Mouse (Mus musculus) embryonic facial prominence, embryonic 15.5 days (tissue): ENCODE data around the gene Cxcl10. TPM values are rescaled to one million over a fixed set of nuclear protein-coding genes. Genes with fewer than 3 reads are reported as not detected.

Experiments
- ATAC-seq: fragments of 200-750 bp; cut with Nextera tagmentation; 2 replicates; pipeline ENCODE4 v1.8.0; 2017; ENCODE audit warnings: low read depth, moderate TSS enrichment; ENCODE audit not compliant: insufficient number of reproducible peaks, low FRiP score, low TSS enrichment
- H3K27ac ChIP-seq: fragments of 300-500 bp; sonication (generic); replicated peaks from 2 replicates; pipeline ENCODE4 v1.5.1; 2015; ENCODE audit warnings: mild to moderate bottlenecking, inconsistent platforms
- H3K27me3 ChIP-seq: fragments of 300-500 bp; sonication (generic); 2 replicates; pipeline ENCODE4 v1.6.1; 2015; ENCODE audit warnings: inconsistent platforms
- H3K36me3 ChIP-seq: fragments of 300-500 bp; sonication (generic); 2 replicates; pipeline ENCODE4 v1.6.1; 2015; ENCODE audit warnings: mild to moderate bottlenecking, inconsistent platforms
- H3K4me1 ChIP-seq: fragments of 300-500 bp; sonication (generic); 2 replicates; pipeline ENCODE4 v1.6.1; 2015; ENCODE audit warnings: inconsistent platforms
- H3K4me2 ChIP-seq: fragments of 300-500 bp; sonication (generic); replicated peaks from 2 replicates; pipeline ENCODE4 v1.6.1; 2015; ENCODE audit warnings: mild to moderate bottlenecking, inconsistent platforms
- H3K4me3 ChIP-seq: fragments of 300-500 bp; sonication (generic); replicated peaks from 2 replicates; pipeline ENCODE4 v1.5.1; 2015; ENCODE audit warnings: mild to moderate bottlenecking, inconsistent platforms
- H3K9ac ChIP-seq: fragments of 300-500 bp; sonication (generic); 2 replicates; pipeline ENCODE4 v1.6.1; 2015; ENCODE audit warnings: inconsistent platforms
- H3K9me3 ChIP-seq: fragments of 300-500 bp; sonication (generic); replicated peaks from 2 replicates; pipeline ENCODE4 v1.6.1; 2016; ENCODE audit warnings: inconsistent platforms
- WGBS: fragments of 180-500 bp; shearing (Covaris S2); methylation state at CpG from one replicate; pipeline ENCODE4 v1.1.7; 2015; 5-methylcytosine and 5-hydroxymethylcytosine counted together
- polyA plus RNA-seq: library from polyadenylated mRNA; unstranded; fragments of >200 nt; fragmentation: Nextera tagmentation; extraction: Ambion mirVana; gene quantifications from 2 replicates; pipeline ENCODE4 v1.2.1, GENCODE M21; 2015

The Cxcl10 gene
- polyA plus RNA-seq, 1 experiment from 2014 or later: 0.81 TPM

- Histone ChIP-seq H3K9ac (no peak overlapping the region), H3K4me2 (no peak overlapping the region), H3K4me3 (no peak overlapping the region), H3K27me3 (no peaks in the 10 kb centered on the region), H3K9me3 (no peaks in the 10 kb centered on the region), H3K27ac (no peak overlapping the region), H3K4me1 (peaks cover 7% of the 10 kb centered on the region; the same call in 1 of the 2 replicates), H3K36me3 (no peaks in the 10 kb centered on the region)
- ATAC-seq: no peak
- 45% methylated on average over 7 of the region's 7 CpGs for WGBS
These were observed 35.1 kb upstream of the Cxcl10 start for GRCm38 (mm10) chr5:92383747-92384146.

GRCm38 (mm10) chr5:92382349-92382679 is 33.6 kb upstream of the Cxcl10 start:
- WGBS: 56% methylated on average over 9 of the region's 9 CpGs
- Histone ChIP-seq H3K9ac (no peak overlapping the region), H3K27ac (no peak overlapping the region), H3K27me3 (no peaks in the 10 kb centered on the region), H3K36me3 (no peaks in the 10 kb centered on the region), H3K4me2 (no peak overlapping the region), H3K9me3 (no peaks in the 10 kb centered on the region), H3K4me1 (peaks cover 4% of the 10 kb centered on the region; the same call in 1 of the 2 replicates), H3K4me3 (no peak overlapping the region)
- no peak for ATAC-seq

GRCm38 (mm10) chr5:92381550-92382348 is 33.1 kb upstream of the Cxcl10 start:
- 0 out of 2 replicates have a peak, but pooled peaks have one; percentile 54 for ATAC-seq
- 36% methylated on average over 12 of the region's 12 CpGs for WGBS

GRCm38 (mm10) chr5:92376795-92377405 is 28.2 kb upstream of the Cxcl10 start:
- Histone ChIP-seq H3K27ac (no peak overlapping the region), H3K36me3 (no peaks in the 10 kb centered on the region), H3K4me3 (no peak overlapping the region), H3K9ac (no peak overlapping the region), H3K4me1 (peaks cover 3% of the 10 kb centered on the region; the same call in 1 of the 2 replicates), H3K4me2 (no peak overlapping the region), H3K27me3 (no peaks in the 10 kb centered on the region), H3K9me3 (no peaks in the 10 kb centered on the region)
- WGBS: 21% methylated on average over 13 of the region's 13 CpGs
- no peak for ATAC-seq

More at GRCm38 (mm10) chr5:92381550-92382348, 33.1 kb upstream of the Cxcl10 start:
- Histone ChIP-seq H3K4me1 (peaks cover 3% of the 10 kb centered on the region; the same call in 1 of the 2 replicates), H3K9me3 (no peaks in the 10 kb centered on the region), H3K27me3 (no peaks in the 10 kb centered on the region), H3K9ac (no peak overlapping the region), H3K4me2 (no peak overlapping the region), H3K36me3 (no peaks in the 10 kb centered on the region), H3K27ac (no peak overlapping the region), H3K4me3 (no peak overlapping the region)

GRCm38 (mm10) chr5:92375368-92375767 is 26.7 kb upstream of the Cxcl10 start:
- no peak overlapping the region for H3K27ac ChIP-seq
- no peak overlapping the region for H3K9ac ChIP-seq
- H3K4me3 ChIP-seq: no peak overlapping the region
- H3K9me3 ChIP-seq: no peaks in the 10 kb centered on the region
- WGBS: 76% methylated on average over 17 of the region's 17 CpGs
- no peak overlapping the region for H3K4me2 ChIP-seq
- ATAC-seq: no peak
- no peaks in the 10 kb centered on the region for H3K27me3 ChIP-seq
- H3K36me3 ChIP-seq: no peaks in the 10 kb centered on the region
- H3K4me1 ChIP-seq: no peaks in the 10 kb centered on the region

- no peak overlapping the region for H3K4me2 ChIP-seq
- no peaks in the 10 kb centered on the region for H3K36me3 ChIP-seq
- no peaks in the 10 kb centered on the region for H3K27me3 ChIP-seq
- H3K27ac ChIP-seq: no peak overlapping the region
- WGBS: 70% methylated on average over 6 of the region's 6 CpGs
- H3K9me3 ChIP-seq: no peaks in the 10 kb centered on the region
- H3K4me3 ChIP-seq: no peak overlapping the region
- no peaks in the 10 kb centered on the region for H3K4me1 ChIP-seq
- no peak for ATAC-seq
- H3K9ac ChIP-seq: no peak overlapping the region
These were observed 26.0 kb upstream of the Cxcl10 start for GRCm38 (mm10) chr5:92374721-92375142.

- H3K36me3 ChIP-seq: no peaks in the 10 kb centered on the region
- ATAC-seq: no peak
- no peaks in the 10 kb centered on the region for H3K9me3 ChIP-seq
- H3K4me1 ChIP-seq: peaks cover 4% of the 10 kb centered on the region; the same call in 1 of the 2 replicates
- no peak overlapping the region for H3K27ac ChIP-seq
- H3K9ac ChIP-seq: no peak overlapping the region
- no peak overlapping the region for H3K4me3 ChIP-seq
- 64% methylated on average over 2 of the region's 2 CpGs for WGBS
- H3K4me2 ChIP-seq: no peak overlapping the region
- H3K27me3 ChIP-seq: no peaks in the 10 kb centered on the region
These were observed 23.9 kb upstream of the Cxcl10 start for GRCm38 (mm10) chr5:92372605-92373004.

- Histone ChIP-seq H3K27ac (no peak overlapping the region), H3K4me2 (no peak overlapping the region), H3K4me3 (no peak overlapping the region), H3K9ac (no peak overlapping the region), H3K27me3 (no peaks in the 10 kb centered on the region), H3K9me3 (no peaks in the 10 kb centered on the region), H3K36me3 (no peaks in the 10 kb centered on the region), H3K4me1 (peaks cover 4% of the 10 kb centered on the region; the same call in 1 of the 2 replicates)
- no peak for ATAC-seq
- WGBS: 59% methylated on average over 14 of the region's 14 CpGs
These were observed 22.8 kb upstream of the Cxcl10 start for GRCm38 (mm10) chr5:92371361-92371976.

- no peak for ATAC-seq
- H3K4me2 ChIP-seq: no peak overlapping the region
- peaks cover 4% of the 10 kb centered on the region; the same call in 1 of the 2 replicates for H3K4me1 ChIP-seq
- no peaks in the 10 kb centered on the region for H3K9me3 ChIP-seq
- no peak overlapping the region for H3K9ac ChIP-seq
- H3K27me3 ChIP-seq: no peaks in the 10 kb centered on the region
- no peaks in the 10 kb centered on the region for H3K36me3 ChIP-seq
- H3K4me3 ChIP-seq: no peak overlapping the region
- no peak overlapping the region for H3K27ac ChIP-seq
- 68% methylated on average over 6 of the region's 6 CpGs for WGBS
These were observed 22.2 kb upstream of the Cxcl10 start for GRCm38 (mm10) chr5:92370891-92371290.

GRCm38 (mm10) chr5:92370392-92370791 is 21.7 kb upstream of the Cxcl10 start:
- H3K4me2 ChIP-seq: no peak overlapping the region
- H3K27ac ChIP-seq: no peak overlapping the region

More at GRCm38 (mm10) chr5:92370392-92370791, 21.7 kb upstream of the Cxcl10 start:
- Histone ChIP-seq H3K9me3 (no peaks in the 10 kb centered on the region), H3K27me3 (no peaks in the 10 kb centered on the region), H3K9ac (no peak overlapping the region), H3K4me3 (no peak overlapping the region), H3K4me1 (peaks cover 4% of the 10 kb centered on the region; the same call in 1 of the 2 replicates), H3K36me3 (no peaks in the 10 kb centered on the region)
- WGBS: 78% methylated on average over 6 of the region's 6 CpGs
- ATAC-seq: no peak
